Mouse (Mus musculus) adrenal gland (tissue): Measurements from ENCODE around the gene Pcsk2.

Source experiments
- intact Hi-C: fragments of 180-260 bp; cut with DNase I; formaldehyde crosslinking; loops from one replicate; pipeline ENCODE4 v1.15.1; 2025

Gene Pcsk2

DNA sequence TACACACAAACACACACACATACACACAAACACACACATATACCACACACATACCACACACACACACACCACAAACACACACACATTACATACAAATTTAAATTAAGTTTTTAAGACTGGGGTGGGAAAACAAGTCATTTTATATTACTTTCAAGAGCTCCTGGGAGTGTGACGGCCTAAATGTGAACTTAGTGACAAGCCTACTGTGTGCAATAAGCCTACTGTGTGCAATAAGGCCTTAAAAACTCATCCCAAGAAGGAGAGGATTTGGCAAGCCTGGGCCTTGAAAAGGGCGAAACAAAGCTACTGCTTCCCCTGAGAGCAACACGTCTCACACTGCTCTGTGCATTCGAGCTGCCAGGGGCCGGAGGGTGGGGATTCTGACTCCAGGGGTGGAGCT, 286.8 kb downstream of the Pcsk2 start:
- intact Hi-C loops = no loop called here

DNA sequence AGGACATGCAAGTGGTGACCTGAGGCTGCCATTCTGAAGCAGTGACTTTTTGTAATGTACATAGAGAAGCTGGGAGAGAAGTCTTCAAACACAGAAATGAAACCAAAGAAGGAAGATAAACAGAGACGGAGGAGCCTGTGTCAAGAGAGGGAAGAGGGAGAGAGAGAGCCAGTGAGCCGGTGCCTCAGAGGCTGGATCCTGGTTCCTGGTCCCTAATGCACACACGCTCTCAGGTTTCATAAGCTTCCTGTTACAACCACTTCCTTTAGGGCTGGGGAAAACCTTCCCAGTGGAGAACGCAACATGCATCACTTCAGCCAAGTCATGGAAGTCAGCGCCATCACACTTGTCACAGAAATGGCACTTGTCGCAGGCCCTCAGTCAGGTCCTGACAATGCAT, 288.1 kb downstream of the Pcsk2 start:
- intact Hi-C loops = no loop called here

DNA sequence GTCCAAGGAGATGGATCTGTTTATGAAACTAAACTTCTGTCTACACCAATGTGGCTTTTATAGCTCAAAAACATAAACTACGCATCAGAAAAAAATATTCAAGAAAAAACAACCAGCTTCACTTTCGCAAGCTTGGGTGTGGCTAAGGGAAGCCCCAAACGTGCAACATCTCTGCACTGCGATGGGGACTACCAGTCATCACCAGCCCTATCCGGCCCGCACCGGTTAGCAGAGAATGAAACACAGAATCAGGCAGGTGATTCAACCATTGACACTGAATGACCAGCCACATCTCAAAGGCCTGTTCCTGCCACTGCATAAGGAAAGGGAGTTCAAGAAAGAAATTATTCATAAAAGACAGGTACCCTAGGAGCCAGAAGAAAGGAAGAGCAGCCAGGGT, 289.9 kb downstream of the Pcsk2 start:
- intact Hi-C loops = loop anchor here (2.0 kb wide), 1 partner anchor 617 kb away; no protein-coding TSS in a partner anchor

- intact Hi-C loops = loop anchor here (2.0 kb wide), 1 partner anchor 616 kb away; no protein-coding TSS in a partner anchor
Measured at GRCm38 (mm10) chr2:143837291-143837701, 291.3 kb downstream of the Pcsk2 start.

DNA sequence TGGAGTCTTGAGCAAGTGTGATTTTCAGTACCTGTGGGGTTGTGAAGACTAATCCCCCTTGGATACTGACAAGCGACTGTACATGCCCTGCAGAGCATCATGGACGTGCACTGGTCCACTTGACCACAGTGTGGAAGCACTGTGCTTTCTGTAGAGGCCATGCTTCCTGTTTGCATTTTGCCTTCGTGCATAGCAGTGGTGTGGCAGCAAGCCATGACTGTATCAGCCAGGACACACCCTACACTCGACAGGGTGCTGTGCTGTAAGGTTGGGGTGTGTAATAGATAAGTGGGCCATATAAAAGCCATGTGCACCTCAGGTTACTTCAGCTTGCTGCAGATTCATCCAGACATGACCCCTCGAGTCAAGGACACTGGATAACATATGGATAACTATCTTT, 292.7 kb downstream of the Pcsk2 start:
- intact Hi-C loops = no loop called here

DNA sequence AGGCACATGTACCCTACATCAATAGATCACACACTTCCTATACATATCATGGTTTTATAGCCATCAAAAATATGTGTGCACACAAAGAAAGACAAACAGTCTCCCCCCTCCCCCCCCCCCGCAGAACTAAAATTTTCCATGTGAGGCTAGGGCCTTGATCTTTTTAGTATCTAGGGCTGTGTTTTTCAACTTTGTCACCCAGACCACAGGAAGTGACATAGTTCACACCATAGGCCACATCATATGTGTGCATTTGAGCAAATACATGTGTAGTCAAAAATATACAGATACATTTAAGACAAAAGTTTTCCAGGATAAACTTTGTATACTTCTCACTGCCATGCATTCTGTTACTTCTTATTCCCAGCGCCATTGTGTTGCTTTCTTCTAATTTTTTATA, 293.5 kb downstream of the Pcsk2 start:
- intact Hi-C loops = no loop called here

DNA sequence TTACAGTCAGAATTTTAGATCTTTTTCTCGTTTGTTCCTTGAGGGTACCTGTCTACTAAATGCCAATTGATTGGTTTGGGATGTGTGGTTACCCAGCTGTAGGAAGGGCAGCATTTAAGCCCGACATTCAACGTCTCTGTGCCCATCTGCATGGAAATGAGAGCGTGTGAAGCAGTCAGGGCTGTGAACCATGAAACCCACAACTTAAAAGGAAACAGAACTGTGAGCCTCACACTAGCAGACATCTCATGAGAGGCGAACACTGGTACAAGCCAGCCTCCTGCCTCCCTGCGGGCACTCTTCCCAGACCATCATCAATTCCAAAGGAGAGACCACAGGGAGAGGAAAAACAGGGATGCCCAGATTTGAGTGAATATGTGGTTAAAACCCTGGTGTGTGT, 294.9 kb downstream of the Pcsk2 start:
- intact Hi-C loops = no loop called here

DNA sequence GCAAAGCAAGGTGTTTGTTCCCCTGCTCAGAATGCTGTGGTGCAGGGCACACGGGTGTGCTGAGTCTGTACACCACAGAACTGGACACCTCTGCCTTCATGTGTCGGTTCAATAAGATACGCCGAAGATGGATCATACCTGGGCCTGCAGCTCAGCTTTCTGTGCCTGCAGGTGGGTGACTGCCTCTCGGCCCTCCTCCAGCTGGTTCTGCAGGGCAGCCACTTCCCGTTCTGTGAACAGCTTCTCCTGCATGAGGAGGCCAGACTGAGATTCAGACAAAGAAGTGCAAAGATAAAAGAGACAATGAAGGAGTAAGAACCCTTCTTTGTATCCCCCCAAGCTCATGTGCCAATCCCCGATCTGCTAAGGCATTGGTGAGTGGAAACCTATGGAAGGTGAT, 295.6 kb downstream of the Pcsk2 start:
- intact Hi-C loops = no loop called here

- intact Hi-C loops = no loop called here
Measured at GRCm38 (mm10) chr2:143844779-143845178, 298.8 kb downstream of the Pcsk2 start.

DNA sequence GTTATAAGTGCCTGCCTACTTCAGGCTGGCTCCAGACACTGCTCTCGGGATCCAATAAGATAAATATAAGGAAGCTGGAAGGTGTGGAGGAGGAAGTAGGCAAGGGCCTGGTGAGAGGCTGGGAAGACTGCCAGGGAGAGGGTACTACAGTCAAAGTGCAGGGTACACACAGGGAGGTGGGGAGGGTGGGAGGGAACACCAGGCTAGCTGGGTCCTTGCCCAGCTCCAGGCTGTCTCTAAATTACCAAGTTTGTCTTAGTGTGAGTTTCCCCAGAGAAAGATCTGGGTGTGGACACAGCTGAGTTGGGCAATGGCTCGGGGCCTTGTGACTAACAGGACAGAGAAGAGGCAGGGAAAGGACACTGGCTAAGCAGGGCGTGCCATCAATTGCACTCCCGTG, 300.8 kb downstream of the Pcsk2 start:
- intact Hi-C loops = no loop called here

GRCm38 (mm10) chr2:143847291-143847690, 301.3 kb downstream of the Pcsk2 start:
- intact Hi-C loops = no loop called here

DNA sequence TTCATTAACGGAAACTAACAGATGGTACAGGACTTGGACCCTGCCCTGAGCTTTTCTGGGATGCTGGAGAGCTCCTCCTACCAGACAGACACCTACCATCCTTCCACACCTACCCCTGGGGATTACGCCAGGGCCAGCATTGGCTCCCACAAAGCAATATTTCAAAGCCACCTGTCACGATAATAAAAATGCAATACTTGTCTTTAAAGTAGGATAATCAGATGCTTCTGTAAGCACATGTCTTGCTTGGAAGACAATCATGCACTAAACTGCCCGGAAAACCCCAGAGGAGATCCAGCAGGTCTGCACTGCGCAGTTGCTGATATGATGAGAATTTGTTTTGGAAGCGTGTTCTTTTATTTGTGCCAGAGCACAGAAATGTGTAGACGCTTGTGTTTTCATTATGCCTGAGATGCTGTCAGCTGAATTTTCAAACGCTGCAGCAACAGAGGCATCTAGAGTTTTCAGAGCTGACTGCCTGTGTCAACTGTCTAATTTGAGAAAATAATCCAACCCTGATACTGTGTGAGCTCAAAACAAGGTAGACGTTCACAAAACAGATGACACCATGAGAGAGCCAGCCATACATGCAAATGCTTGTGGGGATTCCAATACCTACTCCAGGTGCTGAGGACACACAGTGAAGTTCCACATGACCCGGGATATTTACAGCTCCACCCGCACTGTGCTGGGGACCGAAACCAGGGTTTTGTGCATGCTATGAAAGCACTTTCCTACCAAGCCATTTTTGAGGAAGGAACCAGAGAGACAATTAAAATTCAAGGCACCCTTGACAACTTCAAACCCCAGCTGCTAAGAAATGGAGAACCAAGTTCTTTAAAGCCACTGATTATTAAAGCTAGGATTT, 305.6 kb downstream of the Pcsk2 start:
- intact Hi-C loops = no loop called here

GRCm38 (mm10) chr2:143852295-143853275, 306.6 kb downstream of the Pcsk2 start:
- intact Hi-C loops = no loop called here

DNA sequence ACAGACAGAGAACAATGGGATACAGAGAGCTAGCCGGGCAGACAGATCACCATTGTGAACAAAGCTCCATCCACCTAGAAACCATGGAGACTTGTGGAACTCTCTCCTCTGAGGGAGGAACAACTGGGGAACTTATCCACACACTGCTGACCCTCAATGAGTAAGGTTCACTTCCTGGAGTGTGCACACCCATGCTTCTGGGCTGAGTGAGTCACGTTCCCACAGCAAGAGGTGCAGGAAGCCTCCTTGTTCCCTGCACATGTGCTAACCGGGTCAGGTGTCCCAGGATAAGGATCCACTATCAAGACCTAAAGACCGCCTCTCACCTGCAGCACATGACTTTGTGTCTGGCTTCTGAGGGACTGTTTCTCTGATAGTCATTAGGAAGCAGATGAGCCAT, 307.5 kb downstream of the Pcsk2 start:
- intact Hi-C loops = no loop called here

GRCm38 (mm10) chr2:143859166-143859565, 313.2 kb downstream of the Pcsk2 start:
- intact Hi-C loops = no loop called here

DNA sequence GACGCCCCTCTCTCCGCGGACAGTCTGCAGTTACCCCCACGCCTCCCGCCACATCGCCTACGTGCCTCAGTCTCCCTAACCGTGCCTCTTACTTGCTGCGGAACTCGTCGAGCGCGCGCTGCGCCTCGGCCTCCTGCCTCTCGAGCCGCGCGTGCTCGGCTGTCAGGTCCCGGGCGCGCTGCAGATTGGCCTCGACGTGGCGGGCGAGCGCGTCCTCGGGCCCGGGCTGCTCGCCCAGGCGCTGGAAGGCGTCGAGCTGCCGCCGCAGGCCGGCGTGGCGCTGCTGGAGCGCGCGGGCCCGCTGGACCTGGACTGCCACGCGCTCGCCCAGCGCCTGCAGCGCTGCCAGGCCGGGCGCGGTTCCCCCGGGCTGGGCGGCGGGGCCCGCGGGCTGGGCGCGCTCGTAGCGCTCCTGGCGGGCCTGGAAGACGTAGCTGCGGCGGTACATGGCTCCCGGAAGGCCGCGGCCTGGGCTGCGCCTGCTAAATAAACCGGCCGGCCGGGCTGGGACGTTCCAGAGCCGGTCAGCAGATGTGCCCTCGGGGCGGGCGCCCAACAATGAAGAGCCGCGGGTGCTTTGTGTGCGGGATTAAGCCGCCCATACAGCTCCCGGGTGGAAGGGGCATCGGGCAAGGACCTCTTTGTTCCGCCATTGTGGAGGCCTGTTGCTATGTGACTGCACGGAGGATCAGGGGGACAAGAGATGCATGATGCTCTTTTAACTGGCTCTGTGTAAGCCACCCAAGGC, 316.7 kb downstream of the Pcsk2 start, which contains the start of gene Bfsp1:
TSS of gene Bfsp1 (minus strand) at position 690 of the 748 bp plus-strand sequence.
- intact Hi-C loops = loop anchor here (10.0 kb wide), 2 partner anchors 82 to 422 kb away; no protein-coding TSS in a partner anchor

GRCm38 (mm10) chr2:143864600-143864999, 318.6 kb downstream of the Pcsk2 start:
- intact Hi-C loops = loop anchor here (10.0 kb wide), 2 partner anchors 80 to 420 kb away; no protein-coding TSS in a partner anchor
